Mouse (Mus musculus): ENCODE results near the gene Pik3ca.

GRCm38 (mm10) chr3:32471098-32471497 is 73.6 kb downstream of the Pik3ca start:
- no peak for TF ChIP-seq CTCF (conservative IDR thresholded peaks at IDR 0.05; ENCODE audit: low read length)
- TF ChIP-seq NANOG (IDR thresholded peaks at IDR 0.05; ENCODE audit: borderline replicate concordance, low read length): no peak
